Mouse (Mus musculus): ENCODE measurements around the gene Mxi1.

DNA sequence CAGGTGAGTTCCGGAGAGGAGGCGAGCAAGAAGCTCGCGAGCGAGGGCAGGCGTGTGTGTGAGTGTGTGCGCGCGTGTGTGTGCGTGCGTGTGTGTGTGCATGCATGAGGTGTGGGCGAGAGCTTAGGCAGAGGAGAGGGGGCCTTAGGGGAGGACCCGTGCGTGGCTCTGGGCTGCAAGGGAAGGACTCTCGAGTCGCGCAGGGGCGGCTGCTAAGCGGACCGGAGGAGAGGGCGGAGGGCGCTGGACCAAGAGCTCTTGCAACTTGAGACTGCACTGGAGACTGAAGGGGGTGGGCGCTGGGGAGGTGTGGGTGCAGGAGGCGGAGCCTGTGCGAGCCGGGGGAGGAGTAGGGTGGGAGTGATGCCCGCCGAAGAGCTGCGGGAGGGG, 19.7 kb downstream of the Mxi1 start:
- TF ChIP-seq CTCF (IDR thresholded peaks at IDR 0.05; ENCODE audit: low read depth) (no peak; the same call in 1 of the 2 replicates), EP300 (optimal IDR thresholded peaks at IDR 0.05) (no peak)
